Mouse (Mus musculus) olfactory bulb, adult 2 months (tissue): ENCODE measurements around the gene Anapc15.

ENCODE experiments used
- CTCF ChIP-seq: fragments of 200-500 bp; IDR thresholded peaks from 2 replicates; pipeline ENCODE4 v1.5.1; 2012; ENCODE audit warnings: low read depth, mild to moderate bottlenecking, low read length, moderate library complexity; ENCODE audit not compliant: insufficient read depth
- POLR2A ChIP-seq: fragments of 200-500 bp; IDR thresholded peaks from 2 replicates; pipeline ENCODE4 v1.6.1; 2012; ENCODE audit warnings: mild to moderate bottlenecking, low read depth, low read length, moderate library complexity; ENCODE audit not compliant: insufficient read depth

- TF ChIP-seq CTCF (no peak), POLR2A (no peak)
These were observed 45.6 kb upstream of the Anapc15 start, which contains the start of gene Phox2a for GRCm38 (mm10) chr7:101817861-101818401.
